Mouse (Mus musculus): Measurements from ENCODE around the gene Rexo5.

GRCm38 (mm10) chr7:119852494-119852893, 58.7 kb downstream of the Rexo5 start:
- TF ChIP-seq POLR2A (IDR thresholded peaks at IDR 0.05; ENCODE audit: low read depth, low read length) (no peak), CTCF (conservative IDR thresholded peaks at IDR 0.05; ENCODE audit: insufficient read depth, insufficient read length, low read depth, low read length) (no peak)

Measured in kidney, adult 2 months (tissue).